In genomic region chr3:70171667-70172066, GRCm38 (mm10) we compare ENCODE assay signal across 17 mouse cellular contexts.
"Had no signal": no experiment of that assay in that cellular context is flagged by ENCODE, and none has a peak within 500 bp of the region (broad histone marks: within the 10 kb centered on the region; RNA-seq: fewer than 3 reads in every experiment).

No protein-coding gene starts in this region.

- H3K4me2 ChIP-seq: lung, embryonic 14.5 days; midbrain, embryonic 11.5 days; midbrain, embryonic 13.5 days; midbrain, embryonic 15.5 days; neural tube, embryonic 12.5 days had no signal

- H3K4me3 ChIP-seq: megakaryocyte, embryonic 14.5 days; midbrain, embryonic 13.5 days; midbrain, embryonic 15.5 days; neural tube, embryonic 12.5 days had no signal

- H3K9ac ChIP-seq: liver, postnatal 0 days; lung, embryonic 14.5 days; midbrain, embryonic 13.5 days; midbrain, embryonic 15.5 days; neural tube, embryonic 12.5 days had no signal

- H3K4me1 ChIP-seq: megakaryocyte, embryonic 14.5 days; midbrain, embryonic 13.5 days; midbrain, embryonic 15.5 days; neural tube, embryonic 12.5 days had no signal

- ATAC-seq: liver, postnatal 0 days; midbrain, embryonic 13.5 days; midbrain, embryonic 15.5 days had no signal

- H3K27ac ChIP-seq: macrophage; midbrain, embryonic 13.5 days; midbrain, embryonic 15.5 days; neural tube, embryonic 12.5 days had no signal

- DNase-seq: liver, postnatal 0 days; lung, embryonic 14.5 days; lung, postnatal 10 days; retina, postnatal 1 day; right cerebral cortex, adult 18-20 months; right cerebral cortex, postnatal 25 days; right cerebral cortex, postnatal 4 days; spleen, adult 18-20 months; thymus, adult 18-20 months; thymus, postnatal 14 days; thymus, postnatal 36 days had no signal

- H3K9me3 ChIP-seq: midbrain, embryonic 13.5 days; midbrain, embryonic 15.5 days; neural tube, embryonic 12.5 days had no signal

- H3K27me3 ChIP-seq: megakaryocyte, embryonic 14.5 days; midbrain, embryonic 13.5 days; midbrain, embryonic 15.5 days; neural tube, embryonic 12.5 days had no signal

- H3K36me3 ChIP-seq: midbrain, embryonic 13.5 days; midbrain, embryonic 15.5 days; neural tube, embryonic 12.5 days had no signal
